Mouse (Mus musculus): ENCODE data around the gene Adprh. TPM values are rescaled to one million over a fixed set of nuclear protein-coding genes. Genes with fewer than 3 reads are reported as not detected.

The Adprh gene
- polyA plus RNA-seq, 1 experiment from 2014 or later = 153 TPM

GRCm38 (mm10) chr16:38462161-38462560 is 9.7 kb upstream of the Adprh start:
- Histone ChIP-seq H3K27ac (replicated peaks) (no peak overlapping the region), H3K9ac (replicated peaks) (no peak overlapping the region), H3K9me3 (replicated peaks) (no peaks in the 10 kb centered on the region), H3K27me3 (replicated peaks) (no peaks in the 10 kb centered on the region), H3K4me3 (replicated peaks) (no peak overlapping the region), H3K4me1 (no peaks in the 10 kb centered on the region), H3K4me2 (no peak overlapping the region), H3K36me3 (no peaks in the 10 kb centered on the region)
- 88% methylated on average over 7 of the region's 7 CpGs for WGBS
- no peak for ATAC-seq (ENCODE audit: low FRiP score)

- Histone ChIP-seq H3K27ac (replicated peaks) (no peak overlapping the region), H3K4me1 (no peaks in the 10 kb centered on the region), H3K27me3 (replicated peaks) (no peaks in the 10 kb centered on the region), H3K36me3 (no peaks in the 10 kb centered on the region), H3K9me3 (replicated peaks) (no peaks in the 10 kb centered on the region), H3K9ac (replicated peaks) (no peak overlapping the region), H3K4me2 (no peak overlapping the region), H3K4me3 (replicated peaks) (no peak overlapping the region)
- ATAC-seq (ENCODE audit: low FRiP score) = no peak
- 75% methylated on average over 8 of the region's 8 CpGs for WGBS
These were observed 9.2 kb upstream of the Adprh start for GRCm38 (mm10) chr16:38461749-38462148.

GRCm38 (mm10) chr16:38459990-38460389 is 7.5 kb upstream of the Adprh start:
- Histone ChIP-seq H3K27me3 (replicated peaks) (no peaks in the 10 kb centered on the region), H3K9me3 (replicated peaks) (no peaks in the 10 kb centered on the region), H3K4me1 (no peaks in the 10 kb centered on the region), H3K9ac (replicated peaks) (no peak overlapping the region), H3K36me3 (no peaks in the 10 kb centered on the region), H3K4me3 (replicated peaks) (no peak overlapping the region), H3K27ac (replicated peaks) (no peak overlapping the region), H3K4me2 (no peak overlapping the region)
- no peak for ATAC-seq (ENCODE audit: low FRiP score)
- WGBS = 90% methylated on average over 4 of the region's 4 CpGs

- WGBS = 78% methylated on average over 6 of the region's 6 CpGs
These were observed 6.2 kb upstream of the Adprh start for GRCm38 (mm10) chr16:38458600-38459280.

GRCm38 (mm10) chr16:38456812-38457567 is 4.5 kb upstream of the Adprh start:
- H3K27me3 ChIP-seq (replicated peaks) = no peaks in the 10 kb centered on the region
- 52% methylated on average over 11 of the region's 11 CpGs for WGBS
- H3K4me3 ChIP-seq (replicated peaks) = no peak overlapping the region
- no peak for ATAC-seq (ENCODE audit: low FRiP score)
- no peak overlapping the region for H3K27ac ChIP-seq (replicated peaks)
- no peak overlapping the region for H3K4me2 ChIP-seq
- H3K9ac ChIP-seq (replicated peaks) = no peak overlapping the region
- H3K36me3 ChIP-seq = no peaks in the 10 kb centered on the region
- peaks cover 1% of the 10 kb centered on the region for H3K4me1 ChIP-seq
- H3K9me3 ChIP-seq (replicated peaks) = no peaks in the 10 kb centered on the region

More at GRCm38 (mm10) chr16:38458600-38459280, 6.2 kb upstream of the Adprh start:
- Histone ChIP-seq H3K27me3 (replicated peaks) (no peaks in the 10 kb centered on the region), H3K4me2 (no peak overlapping the region), H3K9ac (replicated peaks) (no peak overlapping the region), H3K4me3 (replicated peaks) (no peak overlapping the region), H3K27ac (replicated peaks) (no peak overlapping the region), H3K4me1 (no peaks in the 10 kb centered on the region), H3K36me3 (no peaks in the 10 kb centered on the region), H3K9me3 (replicated peaks) (no peaks in the 10 kb centered on the region)
- ATAC-seq (ENCODE audit: low FRiP score) = no peak

GRCm38 (mm10) chr16:38455511-38456418 is 3.3 kb upstream of the Adprh start, which contains the start of gene Cd80:
Gene Cd80, plus strand, starts transcription at chr16:38455561.
- Histone ChIP-seq H3K9ac (replicated peaks) (no peak within 1 kb of the TSS), H3K36me3 (no peaks in the 10 kb centered on the region), H3K4me2 (no peak within 1 kb of the TSS), H3K27me3 (replicated peaks) (no peaks in the 10 kb centered on the region), H3K4me1 (peaks cover 12% of the 10 kb centered on the region), H3K9me3 (replicated peaks) (no peaks in the 10 kb centered on the region), H3K4me3 (replicated peaks) (no peak within 1 kb of the TSS), H3K27ac (replicated peaks) (no peak within 1 kb of the TSS)
- ATAC-seq (ENCODE audit: low FRiP score) = no peak
- WGBS = 73% methylated on average over 15 of the region's 17 CpGs

- no peaks in the 10 kb centered on the region for H3K9me3 ChIP-seq (replicated peaks)
- H3K4me2 ChIP-seq = no peak overlapping the region
- H3K27me3 ChIP-seq (replicated peaks) = no peaks in the 10 kb centered on the region
- WGBS = 82% methylated on average over 11 of the region's 11 CpGs
- H3K4me3 ChIP-seq (replicated peaks) = no peak overlapping the region
- peaks cover 5% of the 10 kb centered on the region; the same call in 1 of the 2 replicates for H3K36me3 ChIP-seq
- ATAC-seq (ENCODE audit: low FRiP score) = no peak
- peaks cover 21% of the 10 kb centered on the region for H3K4me1 ChIP-seq
- H3K27ac ChIP-seq (replicated peaks) = no peak overlapping the region
- H3K9ac ChIP-seq (replicated peaks) = no peak overlapping the region
These were observed 2.2 kb upstream of the Adprh start for GRCm38 (mm10) chr16:38454533-38455254.

- Histone ChIP-seq H3K36me3 (peaks cover 12% of the 10 kb centered on the region), H3K27ac (replicated peaks) (no peak overlapping the region), H3K4me2 (no peak overlapping the region), H3K27me3 (replicated peaks) (no peaks in the 10 kb centered on the region), H3K9me3 (replicated peaks) (no peaks in the 10 kb centered on the region), H3K4me1 (peaks cover 21% of the 10 kb centered on the region), H3K9ac (replicated peaks) (no peak overlapping the region), H3K4me3 (replicated peaks) (no peak overlapping the region)
- no peak for ATAC-seq (ENCODE audit: low FRiP score)
- 94% methylated on average over 4 of the region's 4 CpGs for WGBS
These were observed 1.4 kb upstream of the Adprh start for GRCm38 (mm10) chr16:38453952-38454351.

- H3K9ac ChIP-seq (replicated peaks) = peak overlapping the region; percentile 98
- peak overlapping the region; percentile 94 for H3K27ac ChIP-seq (replicated peaks)
- ATAC-seq (ENCODE audit: low FRiP score) = no peak; the same call in 1 of the 2 replicates
- H3K4me3 ChIP-seq (replicated peaks) = peak overlapping the region; percentile 85
- H3K4me1 ChIP-seq = peaks cover 21% of the 10 kb centered on the region
- peak overlapping the region; percentile 79 for H3K4me2 ChIP-seq
- no peaks in the 10 kb centered on the region for H3K9me3 ChIP-seq (replicated peaks)
- H3K27me3 ChIP-seq (replicated peaks) = no peaks in the 10 kb centered on the region
- 18% methylated on average over 3 of the region's 3 CpGs for WGBS
- H3K36me3 ChIP-seq = peaks cover 19% of the 10 kb centered on the region
These were observed 675 bp upstream of the Adprh start for GRCm38 (mm10) chr16:38453203-38453553.

- H3K27ac ChIP-seq (replicated peaks) = peak overlapping the region; percentile 94; the same call in 1 of the 2 replicates
These were observed 890 bp downstream of the Adprh start for GRCm38 (mm10) chr16:38451421-38452205.

More at GRCm38 (mm10) chr16:38451421-38452205, 890 bp downstream of the Adprh start:
- peak overlapping the region; percentile 98 for H3K9ac ChIP-seq (replicated peaks)
- no peaks in the 10 kb centered on the region for H3K9me3 ChIP-seq (replicated peaks)
- WGBS = 46% methylated on average over 12 of the region's 12 CpGs
- no peak; the same call in 1 of the 2 replicates for ATAC-seq (ENCODE audit: low FRiP score)
- H3K4me2 ChIP-seq = peak overlapping the region; percentile 79
- H3K36me3 ChIP-seq = peaks cover 34% of the 10 kb centered on the region
- H3K27me3 ChIP-seq (replicated peaks) = no peaks in the 10 kb centered on the region
- H3K4me3 ChIP-seq (replicated peaks) = peak overlapping the region; percentile 85
- H3K4me1 ChIP-seq = peaks cover 24% of the 10 kb centered on the region
